Mouse (Mus musculus) stomach, embryonic 15.5 days (tissue): ENCODE results near the gene Scgb3a1. TPM values are rescaled to one million over a fixed set of nuclear protein-coding genes. Genes with fewer than 3 reads are reported as not detected.

Source experiments
- ATAC-seq: fragments of 200-750 bp; cut with Nextera tagmentation; 2 replicates; pipeline ENCODE4 v1.8.0; 2017; ENCODE audit warnings: low read depth, moderate number of reproducible peaks, moderate TSS enrichment; ENCODE audit not compliant: insufficient read depth, low FRiP score
- H3K27ac ChIP-seq: fragments of 300-500 bp; sonication (generic); 2 replicates; pipeline ENCODE4 v1.5.1; 2015; ENCODE audit warnings: mild to moderate bottlenecking, inconsistent platforms
- H3K27me3 ChIP-seq: fragments of 300-500 bp; sonication (generic); replicated peaks from 2 replicates; pipeline ENCODE4 v1.6.1; 2015; ENCODE audit warnings: inconsistent platforms
- H3K36me3 ChIP-seq: fragments of 300-500 bp; sonication (generic); 2 replicates; pipeline ENCODE4 v1.6.1; 2015; ENCODE audit warnings: inconsistent platforms
- H3K4me1 ChIP-seq: fragments of 300-500 bp; sonication (generic); 2 replicates; pipeline ENCODE4 v1.6.1; 2015; ENCODE audit warnings: inconsistent platforms
- H3K4me2 ChIP-seq: fragments of 300-500 bp; sonication (generic); 2 replicates; pipeline ENCODE4 v1.6.1; 2015; ENCODE audit warnings: mild to moderate bottlenecking, inconsistent platforms
- H3K4me3 ChIP-seq: fragments of 300-500 bp; sonication (generic); replicated peaks from 2 replicates; pipeline ENCODE4 v1.5.1; 2015; ENCODE audit warnings: inconsistent platforms
- H3K9ac ChIP-seq: fragments of 300-500 bp; sonication (generic); 2 replicates; pipeline ENCODE4 v1.6.1; 2015; ENCODE audit warnings: inconsistent platforms
- H3K9me3 ChIP-seq: fragments of 300-500 bp; sonication (generic); 2 replicates; pipeline ENCODE4 v1.6.1; 2016; ENCODE audit warnings: inconsistent platforms
- WGBS: fragments of 180-500 bp; shearing (Covaris S2); methylation state at CpG from one replicate; pipeline ENCODE4 v1.1.7; 2015; 5-methylcytosine and 5-hydroxymethylcytosine counted together
- polyA plus RNA-seq: library from polyadenylated mRNA; unstranded; fragments of >200 nt; fragmentation: Nextera tagmentation; extraction: Ambion mirVana; gene quantifications from 2 replicates; pipeline ENCODE4 v1.2.1, GENCODE M21; 2015

The Scgb3a1 gene
- polyA plus RNA-seq, 1 experiment from 2014 or later, result not detected

DNA sequence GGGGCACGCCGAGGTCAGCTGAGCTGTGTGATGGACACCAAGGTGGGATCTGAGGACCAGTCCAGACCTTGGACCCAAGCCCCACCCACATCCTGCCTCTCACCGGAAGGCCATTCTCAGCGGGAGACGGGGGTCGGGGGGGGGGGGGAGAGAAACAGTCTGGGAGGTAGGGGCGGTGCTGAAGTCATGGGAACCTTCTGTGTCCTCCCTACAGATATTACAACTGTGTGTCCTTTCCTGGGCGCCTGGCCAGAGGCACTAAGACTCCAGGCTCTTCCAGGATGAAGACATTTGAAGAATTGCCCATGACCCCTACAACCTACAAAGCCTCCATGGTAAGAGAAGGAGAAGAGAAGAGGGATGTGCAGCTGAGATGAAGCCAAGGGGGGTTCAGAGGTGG, 17.7 kb upstream of the Scgb3a1 start:
- Histone ChIP-seq H3K4me2 (no peak overlapping the region), H3K9me3 (no peaks in the 10 kb centered on the region), H3K9ac (no peak overlapping the region), H3K4me1 (0 out of 2 replicates have a peak, but pooled peaks cover 2% of the 10 kb centered on the region), H3K36me3 (no peaks in the 10 kb centered on the region), H3K27me3 (no peaks in the 10 kb centered on the region), H3K27ac (no peak overlapping the region), H3K4me3 (no peak overlapping the region)
- 47% methylated on average over 8 of the region's 8 CpGs for WGBS
- no peak for ATAC-seq

DNA sequence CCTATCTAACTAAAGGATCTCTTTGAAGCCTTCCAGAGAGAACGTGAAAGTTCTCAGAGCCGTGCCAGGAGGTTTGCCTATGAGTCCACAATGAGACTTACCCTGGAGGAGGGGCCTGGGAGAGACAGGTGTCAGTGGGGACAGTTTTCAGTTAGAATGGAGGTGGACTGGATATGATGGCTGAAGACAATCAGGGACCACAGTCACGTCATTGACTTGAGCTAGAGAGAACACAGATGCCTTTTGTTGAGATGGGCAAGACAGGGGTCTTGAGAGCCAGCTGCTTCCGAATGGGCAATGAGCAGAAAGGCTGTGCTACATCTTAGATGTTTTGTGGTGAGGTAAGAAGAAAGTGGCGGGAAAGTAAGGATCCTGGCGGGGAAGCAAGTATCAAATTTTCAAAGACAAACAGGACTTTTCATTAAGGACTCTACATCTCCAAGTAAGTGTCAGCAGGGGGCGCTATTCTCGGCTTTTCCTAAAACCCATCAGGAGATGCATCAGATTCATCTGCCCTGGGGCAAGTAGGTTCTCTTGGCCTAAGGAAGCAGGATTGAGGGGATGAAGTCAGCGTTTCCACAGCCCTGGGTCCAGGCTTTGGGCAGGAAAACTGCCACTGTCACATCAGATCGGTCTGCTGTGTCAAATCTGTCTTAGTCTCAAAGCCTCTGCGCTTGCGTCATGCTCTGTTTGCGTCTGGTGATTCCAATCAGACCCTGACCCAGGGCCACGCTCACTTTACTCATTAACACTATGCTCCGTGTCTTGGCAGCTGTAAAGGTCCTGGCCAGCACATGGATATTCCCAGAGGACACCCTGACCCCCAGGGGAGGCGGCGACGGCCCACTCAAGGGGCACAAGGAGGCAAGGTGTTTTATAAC, 13.1 kb upstream of the Scgb3a1 start:
- 0 out of 2 replicates have a peak, but pooled peaks cover 12% of the 10 kb centered on the region for H3K4me1 ChIP-seq
- no peaks in the 10 kb centered on the region for H3K9me3 ChIP-seq
- H3K27me3 ChIP-seq, result no peaks in the 10 kb centered on the region
- no peak overlapping the region for H3K4me3 ChIP-seq
- H3K4me2 ChIP-seq, result no peak overlapping the region
- no peak overlapping the region for H3K27ac ChIP-seq
- WGBS, result 51% methylated on average over 18 of the region's 18 CpGs
- H3K36me3 ChIP-seq, result no peaks in the 10 kb centered on the region
- no peak for ATAC-seq
- no peak overlapping the region for H3K9ac ChIP-seq

- Histone ChIP-seq H3K36me3 (no peaks in the 10 kb centered on the region), H3K4me1 (0 out of 2 replicates have a peak, but pooled peaks cover 12% of the 10 kb centered on the region), H3K9ac (no peak overlapping the region), H3K9me3 (no peaks in the 10 kb centered on the region), H3K4me3 (no peak overlapping the region), H3K27ac (no peak overlapping the region), H3K27me3 (no peaks in the 10 kb centered on the region), H3K4me2 (no peak overlapping the region)
- WGBS, result 58% methylated on average over 16 of the region's 16 CpGs
- no peak for ATAC-seq
Measured at GRCm38 (mm10) chr11:49650994-49651761, 12.2 kb upstream of the Scgb3a1 start.

GRCm38 (mm10) chr11:49651762-49652322, 11.6 kb upstream of the Scgb3a1 start:
- Histone ChIP-seq H3K4me3 (no peak overlapping the region), H3K9me3 (no peaks in the 10 kb centered on the region), H3K27me3 (no peaks in the 10 kb centered on the region), H3K36me3 (no peaks in the 10 kb centered on the region), H3K27ac (no peak overlapping the region), H3K4me1 (0 out of 2 replicates have a peak, but pooled peaks cover 12% of the 10 kb centered on the region), H3K4me2 (no peak overlapping the region), H3K9ac (no peak overlapping the region)
- 76% methylated on average over 10 of the region's 10 CpGs for WGBS
- ATAC-seq, result no peak

- Histone ChIP-seq H3K4me1 (0 out of 2 replicates have a peak, but pooled peaks cover 12% of the 10 kb centered on the region), H3K4me2 (peak overlapping the region; percentile 40), H3K36me3 (no peaks in the 10 kb centered on the region), H3K9me3 (no peaks in the 10 kb centered on the region), H3K27ac (no peak overlapping the region), H3K9ac (no peak overlapping the region), H3K4me3 (no peak overlapping the region), H3K27me3 (no peaks in the 10 kb centered on the region)
- ATAC-seq, result peak; percentile 47; the same call in 1 of the 2 replicates
- WGBS, result 23% methylated on average over 18 of the region's 19 CpGs
Measured at GRCm38 (mm10) chr11:49652401-49653078, 10.9 kb upstream of the Scgb3a1 start.

DNA sequence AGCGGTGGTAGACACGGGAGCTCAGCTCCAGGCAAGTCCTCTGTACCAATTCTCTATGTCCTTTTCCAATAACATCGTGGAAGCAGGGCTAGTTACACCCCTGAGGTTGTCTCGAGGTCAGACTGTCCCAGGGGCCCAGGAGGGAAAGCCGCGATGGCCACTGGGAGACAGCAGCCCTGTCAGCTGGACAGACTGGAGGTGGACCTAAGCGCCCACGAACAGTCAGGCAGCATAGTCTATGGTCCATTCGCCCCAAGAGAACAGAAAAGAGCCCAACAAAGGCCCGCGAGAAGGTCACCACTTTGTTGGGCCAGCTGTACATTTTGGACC, 10.4 kb upstream of the Scgb3a1 start:
- H3K4me3 ChIP-seq, result no peak overlapping the region
- no peaks in the 10 kb centered on the region for H3K36me3 ChIP-seq
- peak overlapping the region; percentile 40 for H3K4me2 ChIP-seq
- no peaks in the 10 kb centered on the region for H3K9me3 ChIP-seq
- H3K9ac ChIP-seq, result no peak overlapping the region
- H3K4me1 ChIP-seq, result 0 out of 2 replicates have a peak, but pooled peaks cover 12% of the 10 kb centered on the region
- no peaks in the 10 kb centered on the region for H3K27me3 ChIP-seq
- 33% methylated on average over 11 of the region's 11 CpGs for WGBS
- no peak for ATAC-seq
- H3K27ac ChIP-seq, result no peak overlapping the region

DNA sequence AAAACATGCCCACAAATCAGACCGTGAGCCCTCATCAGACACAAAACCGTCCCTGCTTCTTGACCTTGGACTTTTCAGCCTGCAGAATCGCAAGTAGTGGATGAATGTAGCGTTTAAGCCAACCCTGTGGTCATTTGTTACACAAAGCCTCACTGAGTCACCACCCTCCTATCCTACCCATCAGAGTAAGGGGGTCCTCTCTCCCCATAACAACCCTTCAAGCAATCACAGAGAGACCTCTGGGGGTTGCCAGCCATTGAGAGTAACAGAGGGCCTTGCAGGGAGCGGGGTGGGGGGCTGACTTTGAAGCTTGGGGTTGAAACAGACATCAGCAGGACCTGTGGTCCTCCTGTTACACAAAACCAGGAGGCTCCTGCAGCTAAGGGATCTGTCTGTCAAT, 8.8 kb upstream of the Scgb3a1 start:
- Histone ChIP-seq H3K27ac (no peak overlapping the region), H3K9ac (no peak overlapping the region), H3K4me3 (no peak overlapping the region), H3K9me3 (no peaks in the 10 kb centered on the region), H3K4me1 (0 out of 2 replicates have a peak, but pooled peaks cover 12% of the 10 kb centered on the region), H3K4me2 (no peak overlapping the region), H3K27me3 (no peaks in the 10 kb centered on the region), H3K36me3 (no peaks in the 10 kb centered on the region)
- no peak for ATAC-seq
- WGBS, result 90% methylated on average over 5 of the region's 5 CpGs

DNA sequence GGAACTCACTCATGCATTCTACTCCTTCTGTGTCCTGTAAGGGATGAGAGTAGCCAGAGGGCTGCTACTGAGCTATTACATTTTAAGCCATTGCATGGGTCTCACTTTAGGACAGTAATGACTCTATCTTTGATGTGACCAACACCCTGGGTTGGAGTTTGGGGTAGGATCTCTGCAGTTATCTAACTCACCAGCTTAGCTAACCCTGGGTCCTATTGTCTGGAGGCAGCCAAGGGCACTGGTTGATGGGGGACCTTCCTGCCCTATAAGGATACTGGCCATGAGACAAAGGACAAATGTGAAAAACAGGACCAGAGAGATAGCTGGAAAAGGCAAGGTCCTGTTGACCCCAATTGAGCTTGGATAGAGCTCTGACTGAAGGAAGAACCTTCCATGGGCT, 7.9 kb upstream of the Scgb3a1 start:
- no peak overlapping the region for H3K4me2 ChIP-seq
- H3K27ac ChIP-seq, result no peak overlapping the region
- H3K9me3 ChIP-seq, result no peaks in the 10 kb centered on the region
- no peaks in the 10 kb centered on the region for H3K27me3 ChIP-seq
- no peaks in the 10 kb centered on the region for H3K36me3 ChIP-seq
- H3K9ac ChIP-seq, result no peak overlapping the region
- 0 out of 2 replicates have a peak, but pooled peaks cover 12% of the 10 kb centered on the region for H3K4me1 ChIP-seq
- no peak overlapping the region for H3K4me3 ChIP-seq
- no peak for ATAC-seq

GRCm38 (mm10) chr11:49658065-49658464, 5.3 kb upstream of the Scgb3a1 start:
- H3K36me3 ChIP-seq, result no peaks in the 10 kb centered on the region
- 58% methylated on average over 4 of the region's 4 CpGs for WGBS
- no peak overlapping the region for H3K27ac ChIP-seq
- H3K9me3 ChIP-seq, result no peaks in the 10 kb centered on the region
- ATAC-seq, result no peak
- no peak overlapping the region for H3K9ac ChIP-seq
- H3K4me1 ChIP-seq, result 0 out of 2 replicates have a peak, but pooled peaks cover 2% of the 10 kb centered on the region
- no peaks in the 10 kb centered on the region for H3K27me3 ChIP-seq
- H3K4me3 ChIP-seq, result no peak overlapping the region
- H3K4me2 ChIP-seq, result no peak overlapping the region

- Histone ChIP-seq H3K4me3 (no peak overlapping the region), H3K36me3 (no peaks in the 10 kb centered on the region), H3K4me2 (no peak overlapping the region), H3K27ac (no peak overlapping the region; the same call in 1 of the 2 replicates), H3K4me1 (no peaks in the 10 kb centered on the region), H3K9ac (no peak overlapping the region), H3K9me3 (no peaks in the 10 kb centered on the region), H3K27me3 (no peaks in the 10 kb centered on the region)
- 71% methylated on average over 10 of the region's 10 CpGs for WGBS
- ATAC-seq, result no peak
Measured at GRCm38 (mm10) chr11:49658791-49659469, 4.5 kb upstream of the Scgb3a1 start.

- H3K4me2 ChIP-seq, result no peak overlapping the region
- 70% methylated on average over 7 of the region's 7 CpGs for WGBS
- no peaks in the 10 kb centered on the region for H3K9me3 ChIP-seq
- no peaks in the 10 kb centered on the region for H3K36me3 ChIP-seq
- ATAC-seq, result no peak
- H3K4me3 ChIP-seq, result no peak overlapping the region
- no peaks in the 10 kb centered on the region for H3K27me3 ChIP-seq
- H3K9ac ChIP-seq, result no peak overlapping the region
- H3K27ac ChIP-seq, result no peak overlapping the region
- H3K4me1 ChIP-seq, result no peaks in the 10 kb centered on the region
Measured at GRCm38 (mm10) chr11:49659470-49659799, 4.0 kb upstream of the Scgb3a1 start.
